Mouse (Mus musculus) heart, embryonic 12.5 days (tissue): Measurements from ENCODE around the gene Rom1. TPM values are rescaled to one million over a fixed set of nuclear protein-coding genes. Genes with fewer than 3 reads are reported as not detected.

Experiments used
- microRNA-seq: library from miRNA; unstranded; fragments of <30 nt; microRNA quantifications from one replicate; pipeline ENCODE4, GENCODE M21; 2017
- polyA plus RNA-seq: library from polyadenylated mRNA; unstranded; fragments of >200 nt; fragmentation: Nextera tagmentation; extraction: Ambion mirVana; gene quantifications from 2 replicates; pipeline ENCODE4 v1.2.1, GENCODE M21; 2016

Rom1 gene
- polyA plus RNA-seq, 1 experiment from 2014 or later = 2.4 TPM

Small RNAs within 50 kb of the gene (microRNA-seq; reads per million reads assigned to microRNA genes)
- gene Mir5136 = not detected

Other genes starting within 250 kb of the Rom1 start
- gene Slc3a2, start 206.0 kb downstream of the Rom1 start, polyA plus RNA-seq = 87.6 and 88.9 TPM in 2 replicates
- 48.9 and 52.9 TPM in 2 replicates for gene Wdr74, start 193.5 kb downstream of the Rom1 start, polyA plus RNA-seq
- gene 1700092M07Rik, start 188.6 kb downstream of the Rom1 start, polyA plus RNA-seq = 1.8 and 2.8 TPM in 2 replicates
- 86.1 and 88.1 TPM in 2 replicates for gene Stx5a, start 187.9 kb downstream of the Rom1 start, polyA plus RNA-seq
- gene Nxf1, start 172.3 kb downstream of the Rom1 start, polyA plus RNA-seq = 135 and 149 TPM in 2 replicates
- gene Tmem223, start 158.4 kb downstream of the Rom1 start, polyA plus RNA-seq = 145 and 146 TPM in 2 replicates
- gene Tmem179b, start 154.9 kb downstream of the Rom1 start, polyA plus RNA-seq = 49.7 and 51.9 TPM in 2 replicates
- 22.5 and 23.3 TPM in 2 replicates for gene Taf6l, start 142.9 kb downstream of the Rom1 start, polyA plus RNA-seq
- 137 and 145 TPM in 2 replicates for gene Polr2g, start 130.8 kb downstream of the Rom1 start, polyA plus RNA-seq
- gene Zbtb3, start 126.8 kb downstream of the Rom1 start, polyA plus RNA-seq = 3.8 and 4.1 TPM in 2 replicates
- gene Ttc9c, start 110.0 kb downstream of the Rom1 start, polyA plus RNA-seq = 36.3 and 37.0 TPM in 2 replicates
- gene Hnrnpul2, start 109.3 kb downstream of the Rom1 start, polyA plus RNA-seq = 3.8 TPM in 2 replicates
- not detected in 2 replicates for gene AC129217.1, start 99.6 kb downstream of the Rom1 start, polyA plus RNA-seq
- 41.0 and 41.1 TPM in 2 replicates for gene Bscl2, start 91.9 kb downstream of the Rom1 start, polyA plus RNA-seq
- gene Gng3, start 90.2 kb downstream of the Rom1 start, polyA plus RNA-seq = 2.5 and 2.9 TPM in 2 replicates
- 0.77 and 0.78 TPM in 2 replicates for gene Lrrn4cl, start 78.6 kb downstream of the Rom1 start, polyA plus RNA-seq
- gene Ubxn1, start 57.9 kb downstream of the Rom1 start, polyA plus RNA-seq = 138 and 142 TPM in 2 replicates
- 52.7 and 60.6 TPM in 2 replicates for gene Uqcc3, start 48.4 kb downstream of the Rom1 start, polyA plus RNA-seq
- 61.5 and 66.4 TPM in 2 replicates for gene Lbhd1, start 45.6 kb downstream of the Rom1 start, polyA plus RNA-seq
- gene Gm49403, start 45.4 kb downstream of the Rom1 start, polyA plus RNA-seq = not detected in 2 replicates
- gene 1810009A15Rik, start 40.5 kb downstream of the Rom1 start, polyA plus RNA-seq = 64.2 and 64.5 TPM in 2 replicates
- gene Gm49416, start 40.4 kb downstream of the Rom1 start, polyA plus RNA-seq = not detected in 2 replicates
- gene Ints5, start 36.4 kb downstream of the Rom1 start, polyA plus RNA-seq = 28.9 and 30.1 TPM in 2 replicates
- gene Ganab, start 31.3 kb downstream of the Rom1 start, polyA plus RNA-seq = 78.7 and 83.6 TPM in 2 replicates
- 46.6 and 46.8 TPM in 2 replicates for gene B3gat3, start 9.0 kb downstream of the Rom1 start, polyA plus RNA-seq
- 13.3 and 13.5 TPM in 2 replicates for gene Eml3, start 196 bp upstream of the Rom1 start, polyA plus RNA-seq
- 106 and 115 TPM in 2 replicates for gene Mta2, start 12.5 kb upstream of the Rom1 start, polyA plus RNA-seq
- gene Tut1, start 24.5 kb upstream of the Rom1 start, polyA plus RNA-seq = 17.1 and 19.4 TPM in 2 replicates
- 281 and 282 TPM in 2 replicates for gene Eef1g, start 37.7 kb upstream of the Rom1 start, polyA plus RNA-seq
- gene Ahnak, start 59.9 kb upstream of the Rom1 start, polyA plus RNA-seq = 26.0 and 27.1 TPM in 2 replicates
- gene Scgb1a1, start 158.6 kb upstream of the Rom1 start, polyA plus RNA-seq = not detected in 2 replicates
- 11.3 and 14.1 TPM in 2 replicates for gene Asrgl1, start 206.3 kb upstream of the Rom1 start, polyA plus RNA-seq